Mouse (Mus musculus) T-cell, adult 66 days (primary cell): ENCODE data around the gene Ctrc. TPM values are rescaled to one million over a fixed set of nuclear protein-coding genes. Genes with fewer than 3 reads are reported as not detected.

Source experiments
- total RNA-seq, 2 experiments: library from RNA; stranded (reverse); gene quantifications; 3 replicates in 1 of 2; 4 replicates in 1 of 2; pipeline ENCODE4 v1.2.4; 2023

The Ctrc gene
- total RNA-seq, result not detected

DNA sequence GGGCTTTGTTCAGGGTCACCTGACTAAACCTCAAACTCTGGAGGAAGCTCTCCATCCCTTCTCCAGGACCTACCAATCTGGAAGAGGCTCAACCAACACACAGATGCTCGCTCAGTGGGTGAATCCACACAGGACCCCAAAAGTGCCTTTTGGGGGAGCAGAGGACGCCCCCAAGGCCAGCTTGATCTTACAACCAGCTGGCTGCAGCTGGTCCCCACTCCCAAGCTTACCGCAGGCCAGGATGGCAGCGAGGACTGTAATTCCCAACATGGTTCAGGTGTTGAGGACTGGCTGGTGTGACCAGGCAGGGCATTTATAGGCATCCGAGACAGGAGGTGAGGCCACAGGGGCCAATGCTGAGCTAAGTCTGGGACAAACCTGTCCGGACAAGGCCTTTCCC, at the start of gene Ctrc:
Gene Ctrc (minus strand): TSS at position 361 of the 400 bp plus-strand sequence.

GRCm38 (mm10) chr4:141874601-141875460, 28.7 kb upstream of the Ctrc start, which contains the start of gene Efhd2:
TSS of gene Efhd2 (minus strand) at chr4:141874920.

GRCm38 (mm10) chr4:141826060-141826459, 20.1 kb downstream of the Ctrc start, which contains the start of gene Cela2a:
TSS of gene Cela2a (minus strand) at chr4:141826160.

DNA sequence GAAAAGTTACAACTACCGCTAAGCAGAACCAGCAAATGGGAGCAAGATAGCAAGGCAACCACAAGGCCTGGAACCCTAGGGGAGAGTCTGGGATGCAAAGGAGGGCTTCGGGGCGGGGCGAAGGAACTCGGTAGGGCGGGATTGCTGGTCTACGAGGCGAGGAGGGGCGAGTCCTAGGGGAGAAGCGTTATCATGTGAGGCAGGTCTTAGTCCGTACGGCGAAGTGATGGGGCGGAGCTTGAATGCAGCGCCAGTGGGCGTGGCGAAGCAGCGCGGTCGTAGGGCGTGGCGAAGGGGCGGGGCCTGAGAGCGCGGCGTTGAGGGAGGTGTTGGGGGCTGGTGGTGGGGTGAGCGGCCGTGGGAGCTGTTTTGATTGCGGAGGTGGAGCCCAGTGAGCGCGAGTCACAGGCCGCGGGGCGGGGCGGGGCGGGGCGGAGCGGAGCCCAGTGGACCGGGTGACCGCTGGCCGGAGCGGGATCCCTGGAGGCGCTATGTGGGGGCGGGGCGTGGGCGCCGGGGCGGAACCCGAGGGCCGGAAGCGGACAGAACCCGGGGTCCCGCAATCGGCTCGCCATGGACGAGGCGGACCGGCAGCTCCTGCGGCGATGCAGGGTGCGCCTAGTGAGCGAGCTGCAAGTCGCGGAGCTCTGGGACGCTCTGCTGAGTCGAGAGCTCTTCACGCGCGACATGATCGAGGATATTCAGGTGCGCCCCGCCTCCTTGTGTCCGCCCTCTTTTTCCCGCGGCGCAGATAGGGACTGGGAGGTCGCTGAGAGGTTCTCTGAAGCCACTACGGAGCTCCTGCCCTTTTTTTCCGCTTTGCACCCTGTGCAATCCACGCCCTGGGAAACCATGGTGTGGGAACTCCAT, 52.6 kb downstream of the Ctrc start, which contains the start of gene Casp9:
Gene Casp9 (plus strand): TSS at position 331 of the 870 bp plus-strand sequence.

GRCm38 (mm10) chr4:141790524-141790990, 55.6 kb downstream of the Ctrc start, which contains the start of gene Dnajc16:
TSS of gene Dnajc16 (minus strand) at chr4:141790931.

Other genes with a start within 250 kb of the Ctrc start
- not detected for gene Fblim1, start 240.3 kb downstream of the Ctrc start, total RNA-seq
- gene Tmem82, start 227.7 kb downstream of the Ctrc start, total RNA-seq, result under 1 TPM; 0.24 to 0.44 TPM
- gene Slc25a34, start 222.5 kb downstream of the Ctrc start, total RNA-seq, result not detected
- gene Plekhm2, start 181.5 kb downstream of the Ctrc start, total RNA-seq, result 10 to 100 TPM; 29.4 to 42.0 TPM
- 1 to 10 TPM in 1 of 2 experiments, under 1 TPM in 1; 0.95 to 4.5 TPM for gene Rsc1a1, start 160.8 kb downstream of the Ctrc start, total RNA-seq
- 10 to 100 TPM; 40.4 to 41.3 TPM for gene Ddi2, start 122.9 kb downstream of the Ctrc start, total RNA-seq
- gene Agmat, start 99.7 kb downstream of the Ctrc start, total RNA-seq, result not detected
- 10 to 100 TPM; 12.2 to 12.7 TPM for gene Dnajc16, start 55.4 kb downstream of the Ctrc start, total RNA-seq
- 10 to 100 TPM; 12.4 to 12.9 TPM for gene Casp9, start 52.7 kb downstream of the Ctrc start, total RNA-seq
- gene Cela2a, start 20.2 kb downstream of the Ctrc start, total RNA-seq, result not detected
- 10 to 100 TPM; 47.7 to 59.3 TPM for gene Efhd2, start 28.6 kb upstream of the Ctrc start, total RNA-seq
- gene Fhad1, start 168.7 kb upstream of the Ctrc start, total RNA-seq, result not detected
- gene Tmem51, start 237.9 kb upstream of the Ctrc start, total RNA-seq, result under 1 TPM in 1 of 2 experiments, not detected in 1; 0.30 TPM